In the genomic region with DNA sequence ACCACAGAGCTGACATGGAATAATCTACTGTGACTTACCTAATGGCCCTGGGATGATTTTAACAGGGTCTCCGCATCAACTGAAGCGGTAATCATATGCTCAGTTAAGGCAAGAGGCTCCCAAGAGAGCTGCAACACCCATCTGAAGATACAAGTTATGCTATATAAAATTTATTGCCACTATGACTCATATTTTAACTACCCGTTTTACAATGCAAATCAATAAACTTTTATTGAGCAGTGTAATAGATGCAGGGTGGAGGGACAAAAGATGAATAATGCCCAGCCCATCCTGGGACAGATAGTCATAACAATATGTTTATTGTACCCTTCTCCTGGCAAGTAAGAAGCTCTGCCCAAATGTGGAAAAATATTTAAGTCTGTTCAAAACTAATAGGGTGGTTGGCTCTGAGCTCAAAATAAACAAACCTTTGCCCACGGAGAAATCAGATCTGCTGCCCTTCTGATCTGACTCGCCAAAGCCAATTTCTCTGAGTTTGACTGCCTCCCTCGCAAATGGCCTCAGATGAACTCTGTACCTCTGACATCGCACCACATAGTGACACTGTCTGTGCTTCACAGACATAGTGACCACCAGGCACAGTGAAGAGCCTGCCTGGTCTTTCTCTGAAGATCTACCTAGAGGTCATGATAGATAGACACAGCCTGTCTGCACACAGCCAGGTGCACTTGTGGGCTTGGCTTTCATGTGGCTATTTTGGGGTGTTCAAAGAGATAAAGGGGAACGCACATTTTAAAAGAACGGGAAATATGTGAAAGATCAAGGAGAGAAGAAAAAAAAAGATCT, we compare ENCODE assay signal across 26 mouse cellular contexts. TPM values are rescaled to one million over a fixed set of nuclear protein-coding genes. Genes with fewer than 3 reads are reported as not detected.
A peak's percentile ranks its signal among the peaks of the same experiment; 100 is the strongest.
DNase-seq lines count a peak whose midpoint lies in the region; ATAC-seq and TF ChIP-seq lines count a peak whose summit lies in the region.
"Had no signal": no experiment of that assay in that cellular context is flagged by ENCODE, and none has a peak within 500 bp of the region (broad histone marks: within the 10 kb centered on the region; RNA-seq: fewer than 3 reads in every experiment).

No protein-coding gene starts in this region.

- H3K27me3 ChIP-seq in midbrain, embryonic 16.5 days (ENCODE audit: control insufficient read depth, insufficient read depth, low read depth, low read length): no peaks in the 10 kb centered on the region
- no peaks in the 10 kb centered on the region for H3K27me3 ChIP-seq in midbrain, embryonic 14.5 days (ENCODE audit: control insufficient read depth, insufficient read depth, low read length)
- H3K27me3 ChIP-seq: embryonic facial prominence, embryonic 15.5 days; heart, embryonic 15.5 days; hindbrain, embryonic 13.5 days; kidney, embryonic 15.5 days; limb, embryonic 15.5 days; neural tube, embryonic 12.5 days; stomach, embryonic 15.5 days had no signal

- 73% methylated on average over 9 of the region's 9 CpGs for WGBS in midbrain, embryonic 16.5 days
- 78% methylated on average over 9 of the region's 9 CpGs for WGBS in midbrain, embryonic 14.5 days
- 18% methylated on average over 9 of the region's 9 CpGs for WGBS in large intestine, adult 2 months

- no peak for TF ChIP-seq POLR2A in brain, embryonic 14.5 days (IDR thresholded peaks at IDR 0.05; ENCODE audit: borderline replicate concordance, extremely low read depth, insufficient read depth, insufficient read length, poor library complexity, severe bottlenecking)

- intact Hi-C loops in left cerebral cortex, postnatal 25 days (cut with DNase I): no loop called here

- peaks cover 3% of the 10 kb centered on the region; the same call in 1 of the 2 replicates for H3K4me1 ChIP-seq in midbrain, embryonic 16.5 days (ENCODE audit: control insufficient read depth, insufficient read depth, low read length)
- H3K4me1 ChIP-seq in midbrain, embryonic 14.5 days (ENCODE audit: control insufficient read depth, insufficient read depth, low read length): no peaks in the 10 kb centered on the region
- H3K4me1 ChIP-seq: heart, embryonic 15.5 days; hindbrain, embryonic 13.5 days; neural tube, embryonic 12.5 days; stomach, embryonic 15.5 days had no signal

- no peaks in the 10 kb centered on the region for H3K9me3 ChIP-seq in midbrain, embryonic 16.5 days (replicated peaks; ENCODE audit: control insufficient read depth, low read length, poor library complexity, severe bottlenecking)
- no peaks in the 10 kb centered on the region for H3K9me3 ChIP-seq in midbrain, embryonic 14.5 days (ENCODE audit: control insufficient read depth, low read length)
- H3K9me3 ChIP-seq: embryonic facial prominence, embryonic 15.5 days; heart, embryonic 15.5 days; hindbrain, embryonic 13.5 days; kidney, embryonic 15.5 days; limb, embryonic 15.5 days; neural tube, embryonic 12.5 days; stomach, embryonic 15.5 days had no signal

- H3K9ac ChIP-seq in midbrain, embryonic 16.5 days (ENCODE audit: low read depth, low read length): no peak overlapping the region
- H3K9ac ChIP-seq in midbrain, embryonic 14.5 days (replicated peaks; ENCODE audit: low read length): no peak overlapping the region
- H3K9ac ChIP-seq: embryonic facial prominence, embryonic 15.5 days; forebrain, postnatal 0 days; heart, embryonic 15.5 days; hindbrain, embryonic 13.5 days; kidney, embryonic 15.5 days; limb, embryonic 15.5 days; neural tube, embryonic 12.5 days; stomach, embryonic 15.5 days had no signal

- no peak overlapping the region for H3K4me3 ChIP-seq in midbrain, embryonic 16.5 days (ENCODE audit: low read depth, low read length)
- no peak overlapping the region for H3K4me3 ChIP-seq in midbrain, embryonic 14.5 days (replicated peaks; ENCODE audit: low read depth, low read length)
- H3K4me3 ChIP-seq: embryonic facial prominence, embryonic 15.5 days; heart, embryonic 15.5 days; hindbrain, embryonic 13.5 days; kidney, embryonic 15.5 days; limb, embryonic 15.5 days; neural tube, embryonic 12.5 days; stomach, embryonic 15.5 days had no signal

- ATAC-seq in midbrain, embryonic 16.5 days: peak; percentile 71; the same call in 1 of the 2 replicates
- no peak for ATAC-seq in midbrain, embryonic 14.5 days (ENCODE audit: low FRiP score, low TSS enrichment)
- ATAC-seq: activated CD4-positive, CD25-positive, alpha-beta regulatory T cell, adult 4 months; forebrain, postnatal 0 days; inflammation-experienced regulatory T-cells, adult 6 months had no signal

- DNase-seq in midbrain, embryonic 14.5 days: no peak
- DNase-seq in adipocyte (ENCODE audit: low spot score): peak; percentile 4
- DNase-seq in brain, embryonic 14.5 days (ENCODE audit: low read depth): peak; percentile 38
- DNase-seq in large intestine, adult 2 months (ENCODE audit: low read depth, low spot score): peak; percentile 72
- no peak for DNase-seq in spleen, postnatal 10 days (ENCODE audit: low spot score in 2 of 2)
- DNase-seq in left cerebral cortex, postnatal 25 days (ENCODE audit: low spot score in 2 of 2): no peak
- DNase-seq: adrenal gland, postnatal 10 days; cerebellum, adult 9-10 months; forebrain, postnatal 0 days; gastrocnemius, postnatal 25 days; heart, postnatal 36 days; kidney, postnatal 36 days; left cerebral cortex, postnatal 4 days; lung, adult 18-20 months; lung, postnatal 10 days had no signal

- H3K36me3 ChIP-seq in midbrain, embryonic 16.5 days (ENCODE audit: control insufficient read depth, insufficient read depth, low read length): no peaks in the 10 kb centered on the region
- no peaks in the 10 kb centered on the region for H3K36me3 ChIP-seq in midbrain, embryonic 14.5 days (ENCODE audit: control insufficient read depth, insufficient read depth, low read length)
- H3K36me3 ChIP-seq: embryonic facial prominence, embryonic 15.5 days; heart, embryonic 15.5 days; hindbrain, embryonic 13.5 days; kidney, embryonic 15.5 days; limb, embryonic 15.5 days; neural tube, embryonic 12.5 days; stomach, embryonic 15.5 days had no signal

- no peak overlapping the region for H3K27ac ChIP-seq in midbrain, embryonic 16.5 days (ENCODE audit: low read length)
- no peak overlapping the region for H3K27ac ChIP-seq in midbrain, embryonic 14.5 days (replicated peaks; ENCODE audit: low read depth, low read length)
- H3K27ac ChIP-seq: embryonic facial prominence, embryonic 15.5 days; heart, embryonic 15.5 days; hindbrain, embryonic 13.5 days; kidney, embryonic 15.5 days; limb, embryonic 15.5 days; neural tube, embryonic 12.5 days; stomach, embryonic 15.5 days had no signal

- no peak overlapping the region for H3K4me2 ChIP-seq in midbrain, embryonic 16.5 days (ENCODE audit: low read length)
- no peak overlapping the region for H3K4me2 ChIP-seq in midbrain, embryonic 14.5 days (ENCODE audit: low read length)
- H3K4me2 ChIP-seq: embryonic facial prominence, embryonic 15.5 days; heart, embryonic 15.5 days; hindbrain, embryonic 13.5 days; kidney, embryonic 15.5 days; limb, embryonic 15.5 days; midbrain, embryonic 11.5 days; neural tube, embryonic 12.5 days; stomach, embryonic 15.5 days had no signal

- no peak for TF ChIP-seq CTCF in brain, embryonic 14.5 days (IDR thresholded peaks at IDR 0.05; ENCODE audit: borderline replicate concordance, extremely low read depth, insufficient read depth, insufficient read length)

RNA-seq across cellular contexts. Expression of a gene that starts 53.4 kb away (rescaled TPM):
- 33.4 and 37.8 TPM in 2 replicates for polyA plus RNA-seq in midbrain, embryonic 16.5 days (2015; fragmentation: Nextera tagmentation; extraction: Ambion mirVana)
- polyA plus RNA-seq in midbrain, embryonic 14.5 days (2014; fragmentation: Nextera tagmentation; extraction: Ambion mirVana): 30.0 and 31.9 TPM in 2 replicates
- 38.1 and 41.8 TPM in 2 replicates for polyA plus RNA-seq in brain, embryonic 14.5 days (2012; rRNA removed)
- 14.0 and 18.8 TPM in 2 replicates for polyA plus RNA-seq in large intestine, adult 2 months (2012; rRNA removed)
- 10 to 100 TPM; 34.4 to 39.0 TPM for total RNA-seq in left cerebral cortex, postnatal 25 days (2021)

Comparison
In these comparisons a context has a peak if more than half of its experiments do, and no peak if none do; other contexts are left out.
1. DNase-seq: peak in adipocyte (single experiment), brain, embryonic 14.5 days (single experiment) and large intestine, adult 2 months (single experiment); none in midbrain, embryonic 14.5 days (single experiment), spleen, postnatal 10 days (0 of 2) and left cerebral cortex, postnatal 25 days (0 of 2).